Mouse (Mus musculus) erythroblast, embryonic 14.5 days (primary cell): ENCODE data around the gene Tor1a.

ENCODE experiments used
- GATA1 ChIP-seq: IDR thresholded peaks from 2 replicates; pipeline ENCODE4 v1.6.1; 2012; ENCODE audit warnings: low read length, inconsistent platforms, mixed read lengths
- TAL1 ChIP-seq: IDR thresholded peaks from 3 replicates; pipeline ENCODE4 v1.6.1; 2012; ENCODE audit warnings: low read length, inconsistent platforms, mixed read lengths

- no peak for TF ChIP-seq GATA1
- TF ChIP-seq TAL1 = no peak
Measured at GRCm38 (mm10) chr2:30914836-30915235, 52.9 kb downstream of the Tor1a start.
